Mouse (Mus musculus) hindbrain, embryonic 14.5 days (tissue): ENCODE measurements around the gene Sgtb. TPM values are rescaled to one million over a fixed set of nuclear protein-coding genes. Genes with fewer than 3 reads are reported as not detected.

Experiments
- ATAC-seq: fragments of 200-750 bp; cut with Nextera tagmentation; 2 replicates; pipeline ENCODE4 v1.8.0; 2017; ENCODE audit warnings: moderate number of reproducible peaks, mild to moderate bottlenecking, moderate TSS enrichment, moderate library complexity; ENCODE audit not compliant: low FRiP score
- DNase-seq: peaks from one replicate; pipeline ENCODE4 v3.0.0-alpha.2; 2015; ENCODE audit warnings: low spot score
- H3K27ac ChIP-seq: fragments of 300-500 bp; sonication (generic); 2 replicates; pipeline ENCODE4 v1.5.1; 2014; ENCODE audit warnings: mild to moderate bottlenecking, moderate library complexity
- H3K27me3 ChIP-seq: fragments of 300-500 bp; sonication (generic); 2 replicates; pipeline ENCODE4 v1.6.1; 2014; ENCODE audit warnings: mild to moderate bottlenecking, low read length, mixed read lengths; ENCODE audit not compliant: control insufficient read depth, insufficient read depth
- H3K36me3 ChIP-seq: fragments of 300-500 bp; sonication (generic); replicated peaks from 2 replicates; pipeline ENCODE4 v1.6.1; 2014; ENCODE audit not compliant: control insufficient read depth, insufficient read depth
- H3K4me1 ChIP-seq: fragments of 300-500 bp; sonication (generic); replicated peaks from 2 replicates; pipeline ENCODE4 v1.6.1; 2014; ENCODE audit warnings: antibody characterized with exemption, low read length, mixed read lengths; ENCODE audit not compliant: control insufficient read depth, insufficient read depth
- H3K4me2 ChIP-seq: fragments of 300-500 bp; sonication (generic); replicated peaks from 2 replicates; pipeline ENCODE4 v1.6.1; 2014; ENCODE audit warnings: mild to moderate bottlenecking, moderate library complexity
- H3K4me3 ChIP-seq: fragments of 300-500 bp; sonication (generic); replicated peaks from 2 replicates; pipeline ENCODE4 v1.5.1; 2014; ENCODE audit warnings: mild to moderate bottlenecking, low read length
- H3K9ac ChIP-seq: fragments of 300-500 bp; sonication (generic); 2 replicates; pipeline ENCODE4 v1.6.1; 2014
- H3K9me3 ChIP-seq: fragments of 300-500 bp; sonication (generic); 2 replicates; pipeline ENCODE4 v1.6.1; 2016; ENCODE audit warnings: low read length; ENCODE audit not compliant: control insufficient read depth
- WGBS: fragments of 180-500 bp; shearing (Covaris S2); extraction: QIAGEN DNeasy Blood & Tissue Kit; methylation state at CpG from one replicate; pipeline ENCODE4 v1.1.7; 2014; 5-methylcytosine and 5-hydroxymethylcytosine counted together
- polyA plus RNA-seq: library from polyadenylated mRNA; unstranded; fragments of >200 nt; fragmentation: Nextera tagmentation; extraction: Ambion mirVana; gene quantifications from 2 replicates; pipeline ENCODE4 v1.2.1, GENCODE M21; 2014

The Sgtb gene
- polyA plus RNA-seq, 1 experiment from 2014 or later: 33.5 TPM

DNA sequence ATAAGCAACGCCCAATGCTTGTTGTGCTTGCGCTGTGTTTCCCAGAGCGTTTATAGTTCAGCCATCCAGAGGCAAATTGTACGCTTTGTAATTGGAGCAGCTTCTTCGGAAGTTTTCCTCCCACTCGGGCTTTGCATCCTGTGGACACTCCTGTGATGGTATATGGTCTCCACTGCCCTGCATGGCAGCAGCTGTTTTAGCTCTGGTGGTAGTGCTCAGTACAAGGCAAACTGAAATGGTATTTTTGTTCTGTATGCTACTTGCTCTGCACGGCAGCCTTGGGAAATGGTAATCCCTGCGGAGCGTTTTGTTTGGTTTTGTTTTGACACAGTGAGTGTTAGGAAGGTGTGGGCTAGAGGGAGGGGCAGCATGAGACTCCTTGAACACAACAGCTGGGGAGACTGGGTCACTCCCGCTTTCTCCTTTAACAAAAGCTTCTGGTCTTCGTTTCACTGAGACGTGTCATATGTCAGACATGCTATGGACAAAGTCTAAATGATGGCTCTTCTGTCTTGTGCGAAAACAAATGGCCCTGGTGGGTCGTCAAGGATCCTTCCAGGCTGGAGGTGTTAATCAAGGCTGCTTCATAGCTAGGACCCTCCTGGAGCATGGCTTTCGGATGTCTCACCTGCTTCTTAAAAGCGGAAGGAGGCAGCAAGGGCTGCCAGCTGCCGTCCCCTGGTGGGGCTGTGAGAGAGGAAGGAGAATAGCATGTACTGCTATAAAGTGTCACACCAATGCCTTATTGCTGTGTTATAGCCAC, 12.7 kb downstream of the Sgtb start:
- H3K27ac ChIP-seq: no peak overlapping the region
- H3K4me2 ChIP-seq: no peak overlapping the region
- H3K36me3 ChIP-seq: peaks cover 69% of the 10 kb centered on the region
- H3K9me3 ChIP-seq: no peaks in the 10 kb centered on the region
- WGBS: 64% methylated on average over 17 of the region's 17 CpGs
- no peak overlapping the region for H3K9ac ChIP-seq
- H3K27me3 ChIP-seq: no peaks in the 10 kb centered on the region
- ATAC-seq: no peak
- no peak for DNase-seq
- no peak overlapping the region for H3K4me3 ChIP-seq
- no peaks in the 10 kb centered on the region for H3K4me1 ChIP-seq

- ATAC-seq (no peak), DNase-seq (no peak)
- WGBS: 93% methylated on average over 20 of the region's 20 CpGs
- no peak overlapping the region for H3K9ac ChIP-seq
- H3K4me3 ChIP-seq: no peak overlapping the region
- H3K36me3 ChIP-seq: peaks cover 67% of the 10 kb centered on the region
- H3K27ac ChIP-seq: no peak overlapping the region
- no peaks in the 10 kb centered on the region for H3K9me3 ChIP-seq
- no peaks in the 10 kb centered on the region for H3K4me1 ChIP-seq
- no peak overlapping the region for H3K4me2 ChIP-seq
- H3K27me3 ChIP-seq: no peaks in the 10 kb centered on the region
Measured at GRCm38 (mm10) chr13:104123662-104124381, 14.3 kb downstream of the Sgtb start.

- no peak overlapping the region for H3K4me3 ChIP-seq
- H3K9ac ChIP-seq: no peak overlapping the region
- H3K9me3 ChIP-seq: no peaks in the 10 kb centered on the region
- peaks cover 92% of the 10 kb centered on the region for H3K36me3 ChIP-seq
- H3K27ac ChIP-seq: no peak overlapping the region
- no peak overlapping the region for H3K4me2 ChIP-seq
- WGBS: 90% methylated on average over 2 of the region's 2 CpGs
- no peaks in the 10 kb centered on the region for H3K4me1 ChIP-seq
- H3K27me3 ChIP-seq: no peaks in the 10 kb centered on the region
- no peak for DNase-seq
- ATAC-seq: no peak
Measured at GRCm38 (mm10) chr13:104132561-104132960, 23.0 kb downstream of the Sgtb start.

DNA sequence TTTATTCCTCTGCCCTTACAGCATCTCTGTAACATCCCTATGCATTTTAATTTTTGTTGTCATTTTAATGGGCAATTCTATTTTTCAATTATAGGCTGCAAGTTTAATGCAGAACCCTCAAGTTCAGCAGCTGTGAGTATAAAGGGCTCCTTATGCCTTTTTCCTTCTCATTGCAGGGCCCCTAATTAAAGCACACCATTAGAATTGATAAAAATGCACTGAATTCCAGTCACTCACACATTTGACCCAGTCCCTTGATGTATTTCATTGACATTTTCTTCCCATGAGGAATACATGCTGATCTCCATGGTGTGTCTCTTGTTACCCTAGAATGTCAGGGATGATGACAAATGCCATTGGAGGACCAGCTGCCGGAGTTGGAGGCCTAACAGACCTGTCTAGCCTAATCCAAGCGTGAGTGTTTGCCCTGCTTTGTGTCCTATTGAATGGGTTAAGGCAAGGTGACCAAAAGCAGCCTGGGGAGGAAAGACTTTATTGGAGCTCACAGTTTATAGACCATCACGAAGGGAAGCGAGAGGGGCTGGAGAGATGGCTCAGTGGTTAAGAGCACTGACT, 25.1 kb downstream of the Sgtb start:
- WGBS: 65% methylated on average over 4 of the region's 4 CpGs
- Histone ChIP-seq H3K27me3 (no peaks in the 10 kb centered on the region), H3K4me2 (no peak overlapping the region), H3K36me3 (peaks cover 86% of the 10 kb centered on the region), H3K4me1 (no peaks in the 10 kb centered on the region), H3K27ac (no peak overlapping the region), H3K4me3 (no peak overlapping the region), H3K9ac (no peak overlapping the region), H3K9me3 (no peaks in the 10 kb centered on the region)
- ATAC-seq (no peak), DNase-seq (no peak)

- Histone ChIP-seq H3K27ac (no peak overlapping the region), H3K9ac (no peak overlapping the region), H3K4me1 (no peaks in the 10 kb centered on the region), H3K9me3 (no peaks in the 10 kb centered on the region), H3K27me3 (no peaks in the 10 kb centered on the region), H3K4me3 (no peak overlapping the region), H3K4me2 (no peak overlapping the region), H3K36me3 (peaks cover 88% of the 10 kb centered on the region)
- DNase-seq (peak; percentile 85), ATAC-seq (peak; percentile 27; the same call in 1 of the 2 replicates)
- 43% methylated on average over 13 of the region's 13 CpGs for WGBS
Measured at GRCm38 (mm10) chr13:104139369-104140209, 30.0 kb downstream of the Sgtb start.

DNA sequence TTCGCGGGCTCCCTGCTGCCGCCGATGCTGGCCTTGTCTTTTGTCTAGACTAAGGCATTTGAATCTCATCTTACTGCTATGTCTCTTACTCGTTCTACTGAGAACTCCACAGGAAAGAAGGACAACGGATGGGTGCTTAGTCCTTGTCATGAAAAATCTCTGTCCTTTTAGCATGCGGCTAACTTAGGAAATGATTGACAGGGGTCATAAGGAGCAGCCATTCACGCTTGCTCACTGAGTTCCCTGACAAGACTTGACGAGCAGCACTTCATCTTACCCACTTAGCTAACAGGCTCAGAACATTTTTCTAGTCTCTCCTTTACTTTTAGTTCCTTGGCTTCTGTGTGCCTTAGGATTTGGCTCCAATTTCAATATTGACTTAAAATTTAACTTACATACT, 35.3 kb downstream of the Sgtb start:
- DNase-seq (no peak), ATAC-seq (no peak)
- H3K9ac ChIP-seq: no peak overlapping the region
- peaks cover 95% of the 10 kb centered on the region for H3K36me3 ChIP-seq
- no peaks in the 10 kb centered on the region for H3K9me3 ChIP-seq
- 67% methylated on average over 9 of the region's 9 CpGs for WGBS
- no peaks in the 10 kb centered on the region for H3K27me3 ChIP-seq
- H3K4me1 ChIP-seq: no peaks in the 10 kb centered on the region
- H3K4me3 ChIP-seq: no peak overlapping the region
- H3K4me2 ChIP-seq: no peak overlapping the region
- H3K27ac ChIP-seq: no peak overlapping the region

DNA sequence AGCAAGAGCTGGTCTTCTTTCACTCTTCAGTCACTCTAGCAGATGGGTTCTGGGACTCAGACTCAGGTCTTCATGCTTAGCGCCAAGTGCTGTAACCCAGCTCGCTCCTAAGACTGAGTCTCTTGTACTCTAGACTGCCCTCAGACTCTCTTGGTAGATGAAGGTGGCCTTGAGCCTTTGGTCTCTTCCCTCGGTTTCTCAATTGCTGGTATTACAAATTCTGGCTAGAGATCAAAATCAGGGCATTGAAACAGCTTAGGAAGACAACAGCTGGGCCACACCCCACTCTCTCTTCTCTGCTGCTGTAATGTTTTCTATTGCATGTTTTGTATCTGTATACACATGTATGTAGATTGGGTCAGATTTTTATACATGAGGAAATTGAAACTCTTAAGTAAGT, 36.1 kb downstream of the Sgtb start:
- peaks cover 91% of the 10 kb centered on the region for H3K36me3 ChIP-seq
- H3K4me2 ChIP-seq: no peak overlapping the region
- H3K27ac ChIP-seq: no peak overlapping the region
- WGBS: 97% methylated on average over 3 of the region's 3 CpGs
- DNase-seq: no peak
- no peaks in the 10 kb centered on the region for H3K9me3 ChIP-seq
- H3K9ac ChIP-seq: no peak overlapping the region
- no peak for ATAC-seq
- no peaks in the 10 kb centered on the region for H3K4me1 ChIP-seq
- no peak overlapping the region for H3K4me3 ChIP-seq
- H3K27me3 ChIP-seq: no peaks in the 10 kb centered on the region

DNA sequence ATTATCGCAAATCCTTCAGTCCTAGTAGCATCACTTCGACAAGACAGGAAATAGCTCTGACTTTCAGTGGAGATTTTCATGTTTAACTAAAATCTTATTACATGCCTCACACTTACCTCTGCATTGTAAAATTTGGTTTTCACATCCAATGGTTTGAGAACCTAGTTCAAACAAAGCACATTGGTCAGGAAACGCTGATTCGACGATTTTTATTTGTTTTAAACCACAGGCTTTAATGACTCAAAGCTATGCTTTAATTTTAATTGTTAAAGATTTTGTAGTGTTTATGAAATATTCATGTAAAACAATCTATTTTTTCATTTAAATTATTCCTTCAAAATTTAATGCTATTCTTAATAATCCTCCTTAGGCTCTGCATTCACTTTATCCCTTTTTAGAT, 44.6 kb downstream of the Sgtb start:
- WGBS: over 99% methylated on average over 5 of the region's 5 CpGs
- no peak for DNase-seq
- Histone ChIP-seq H3K4me2 (no peak overlapping the region), H3K9ac (no peak overlapping the region), H3K27ac (no peak overlapping the region), H3K4me1 (no peaks in the 10 kb centered on the region), H3K9me3 (no peaks in the 10 kb centered on the region), H3K27me3 (no peaks in the 10 kb centered on the region), H3K36me3 (peaks cover 63% of the 10 kb centered on the region), H3K4me3 (no peak overlapping the region)
- ATAC-seq: no peak

- H3K27ac ChIP-seq: no peak overlapping the region
- no peaks in the 10 kb centered on the region for H3K4me1 ChIP-seq
- no peak for ATAC-seq
- WGBS: 93% methylated on average over 7 of the region's 7 CpGs
- H3K4me2 ChIP-seq: no peak overlapping the region
- no peaks in the 10 kb centered on the region for H3K9me3 ChIP-seq
- H3K36me3 ChIP-seq: peaks cover 64% of the 10 kb centered on the region
- H3K9ac ChIP-seq: no peak overlapping the region
- no peaks in the 10 kb centered on the region for H3K27me3 ChIP-seq
- no peak overlapping the region for H3K4me3 ChIP-seq
- no peak for DNase-seq
Measured at GRCm38 (mm10) chr13:104155106-104155505, 45.6 kb downstream of the Sgtb start.
